Mouse (Mus musculus) intestine, embryonic 16.5 days (tissue): ENCODE measurements around the gene Foxf1. TPM values are rescaled to one million over a fixed set of nuclear protein-coding genes. Genes with fewer than 3 reads are reported as not detected.

ENCODE experiments used
- ATAC-seq: fragments of 200-750 bp; cut with Nextera tagmentation; 2 replicates; pipeline ENCODE4 v1.8.0; 2017; ENCODE audit warnings: moderate TSS enrichment, moderate library complexity
- H3K27ac ChIP-seq: fragments of 300-500 bp; sonication (generic); 2 replicates; pipeline ENCODE4 v1.5.1; 2014; ENCODE audit warnings: mild to moderate bottlenecking, low read length
- H3K27me3 ChIP-seq: fragments of 300-500 bp; sonication (generic); replicated peaks from 2 replicates; pipeline ENCODE4 v1.6.1; 2014; ENCODE audit warnings: low read length, control low read depth, mixed read lengths; ENCODE audit not compliant: control insufficient read depth, insufficient read depth
- H3K36me3 ChIP-seq: fragments of 300-500 bp; sonication (generic); 2 replicates; pipeline ENCODE4 v1.6.1; 2014; ENCODE audit warnings: low read length, control low read depth; ENCODE audit not compliant: control insufficient read depth, insufficient read depth
- H3K4me1 ChIP-seq: fragments of 300-500 bp; sonication (generic); 2 replicates; pipeline ENCODE4 v1.6.1; 2014; ENCODE audit warnings: low read length, control low read depth, mixed read lengths; ENCODE audit not compliant: control insufficient read depth, insufficient read depth
- H3K4me2 ChIP-seq: fragments of 300-500 bp; sonication (generic); 2 replicates; pipeline ENCODE4 v1.6.1; 2014; ENCODE audit warnings: low read depth, low read length, control low read depth
- H3K4me3 ChIP-seq: fragments of 300-500 bp; sonication (generic); 2 replicates; pipeline ENCODE4 v1.5.1; 2014; ENCODE audit warnings: mild to moderate bottlenecking, low read length
- H3K9ac ChIP-seq: fragments of 300-500 bp; sonication (generic); 2 replicates; pipeline ENCODE4 v1.6.1; 2014; ENCODE audit warnings: low read depth, low read length
- H3K9me3 ChIP-seq: fragments of 300-500 bp; sonication (generic); 2 replicates; pipeline ENCODE4 v1.6.1; 2016; ENCODE audit warnings: low read length, control low read depth; ENCODE audit not compliant: control insufficient read depth
- WGBS: fragments of 180-500 bp; shearing (Covaris S2); extraction: QIAGEN DNeasy Blood & Tissue Kit; methylation state at CpG from one replicate; pipeline ENCODE4 v1.1.7; 2014; 5-methylcytosine and 5-hydroxymethylcytosine counted together
- polyA plus RNA-seq: library from polyadenylated mRNA; unstranded; fragments of >200 nt; fragmentation: Nextera tagmentation; extraction: Ambion mirVana; gene quantifications from 2 replicates; pipeline ENCODE4 v1.2.1, GENCODE M21; 2015

The Foxf1 gene
- polyA plus RNA-seq, 1 experiment from 2014 or later: 86.9 TPM

GRCm38 (mm10) chr8:121125311-121125876 is 41.2 kb downstream of the Foxf1 start:
- H3K9ac ChIP-seq: peak overlapping the region; percentile 50
- H3K27ac ChIP-seq: peak overlapping the region; percentile 19; the same call in 1 of the 2 replicates
- ATAC-seq: peak; percentile 77
- H3K36me3 ChIP-seq: no peaks in the 10 kb centered on the region
- peaks cover 23% of the 10 kb centered on the region for H3K4me1 ChIP-seq
- peak overlapping the region; percentile 48 for H3K4me3 ChIP-seq
- peaks cover 90% of the 10 kb centered on the region for H3K27me3 ChIP-seq
- WGBS: under 1% methylated on average over 35 of the region's 36 CpGs
- peak overlapping the region; percentile 79 for H3K4me2 ChIP-seq
- no peaks in the 10 kb centered on the region for H3K9me3 ChIP-seq

- Histone ChIP-seq H3K27ac (peak overlapping the region; percentile 19; the same call in 1 of the 2 replicates), H3K4me2 (peak overlapping the region; percentile 79), H3K9ac (peak overlapping the region; percentile 50; the same call in 1 of the 2 replicates)
These were observed 42.0 kb downstream of the Foxf1 start for GRCm38 (mm10) chr8:121126191-121126590.

GRCm38 (mm10) chr8:121126694-121127093 is 42.5 kb downstream of the Foxf1 start:
- Histone ChIP-seq H3K9me3 (no peaks in the 10 kb centered on the region), H3K36me3 (no peaks in the 10 kb centered on the region), H3K27me3 (peaks cover 83% of the 10 kb centered on the region), H3K4me1 (peaks cover 23% of the 10 kb centered on the region), H3K27ac (peak overlapping the region; percentile 57), H3K4me2 (peak overlapping the region; percentile 27; the same call in 1 of the 2 replicates), H3K9ac (no peak overlapping the region), H3K4me3 (peak overlapping the region; percentile 48)
- WGBS: 6% methylated on average over 6 of the region's 6 CpGs
- peak; percentile 52 for ATAC-seq

More at GRCm38 (mm10) chr8:121126191-121126590, 42.0 kb downstream of the Foxf1 start:
- WGBS: 5% methylated on average over 6 of the region's 6 CpGs
- no peak for ATAC-seq
- peaks cover 88% of the 10 kb centered on the region for H3K27me3 ChIP-seq
- no peaks in the 10 kb centered on the region for H3K36me3 ChIP-seq
- peaks cover 23% of the 10 kb centered on the region for H3K4me1 ChIP-seq
- peak overlapping the region; percentile 48 for H3K4me3 ChIP-seq
- no peaks in the 10 kb centered on the region for H3K9me3 ChIP-seq

GRCm38 (mm10) chr8:121127291-121127701 is 43.1 kb downstream of the Foxf1 start:
- H3K27ac ChIP-seq: peak overlapping the region; percentile 57
- peak; percentile 62 for ATAC-seq
- H3K4me2 ChIP-seq: 0 out of 2 replicates have a peak overlapping the region, but pooled peaks have one; percentile 27
- no peak overlapping the region for H3K4me3 ChIP-seq
- H3K27me3 ChIP-seq: peaks cover 77% of the 10 kb centered on the region
- H3K4me1 ChIP-seq: peaks cover 23% of the 10 kb centered on the region
- H3K9ac ChIP-seq: no peak overlapping the region
- 4% methylated on average over 11 of the region's 11 CpGs for WGBS
- H3K9me3 ChIP-seq: no peaks in the 10 kb centered on the region
- H3K36me3 ChIP-seq: no peaks in the 10 kb centered on the region

- H3K36me3 ChIP-seq: no peaks in the 10 kb centered on the region
- H3K4me1 ChIP-seq: peaks cover 23% of the 10 kb centered on the region
- H3K4me2 ChIP-seq: peak within 1 kb of the TSS; percentile 53
- ATAC-seq: peak; percentile 31
- peak within 1 kb of the TSS; percentile 81 for H3K27ac ChIP-seq
- 2% methylated on average over 42 of the region's 43 CpGs for WGBS
- H3K4me3 ChIP-seq: peak within 1 kb of the TSS; percentile 53
- no peaks in the 10 kb centered on the region for H3K9me3 ChIP-seq
- H3K9ac ChIP-seq: peak within 1 kb of the TSS; percentile 66
- H3K27me3 ChIP-seq: peaks cover 72% of the 10 kb centered on the region
These were observed 43.7 kb downstream of the Foxf1 start, which contains the start of gene Foxl1 for GRCm38 (mm10) chr8:121127756-121128375. Gene Foxl1, plus strand, starts transcription at chr8:121127940.

- peak overlapping the region; percentile 53 for H3K4me3 ChIP-seq
- WGBS: 5% methylated on average over 55 of the region's 55 CpGs
- peak overlapping the region; percentile 66 for H3K9ac ChIP-seq
- peak overlapping the region; percentile 53 for H3K4me2 ChIP-seq
- H3K27me3 ChIP-seq: peaks cover 63% of the 10 kb centered on the region
- peaks cover 23% of the 10 kb centered on the region for H3K4me1 ChIP-seq
- peak overlapping the region; percentile 81 for H3K27ac ChIP-seq
- no peaks in the 10 kb centered on the region for H3K36me3 ChIP-seq
- ATAC-seq: no peak
- no peaks in the 10 kb centered on the region for H3K9me3 ChIP-seq
These were observed 44.5 kb downstream of the Foxf1 start for GRCm38 (mm10) chr8:121128531-121129264.

- no peak for ATAC-seq
- peaks cover 58% of the 10 kb centered on the region for H3K27me3 ChIP-seq
- 25% methylated on average over 16 of the region's 16 CpGs for WGBS
- no peaks in the 10 kb centered on the region for H3K36me3 ChIP-seq
- H3K9ac ChIP-seq: peak overlapping the region; percentile 66; the same call in 1 of the 2 replicates
- H3K4me3 ChIP-seq: peak overlapping the region; percentile 53
- no peaks in the 10 kb centered on the region for H3K9me3 ChIP-seq
- peak overlapping the region; percentile 81; the same call in 1 of the 2 replicates for H3K27ac ChIP-seq
- H3K4me1 ChIP-seq: peaks cover 23% of the 10 kb centered on the region
- H3K4me2 ChIP-seq: peak overlapping the region; percentile 53
These were observed 45.2 kb downstream of the Foxf1 start for GRCm38 (mm10) chr8:121129265-121129940.

GRCm38 (mm10) chr8:121130522-121130921 is 46.3 kb downstream of the Foxf1 start:
- H3K27me3 ChIP-seq: peaks cover 48% of the 10 kb centered on the region
- H3K4me1 ChIP-seq: peaks cover 21% of the 10 kb centered on the region
- no peaks in the 10 kb centered on the region for H3K9me3 ChIP-seq
- WGBS: 35% methylated on average over 5 of the region's 5 CpGs
- no peak overlapping the region for H3K27ac ChIP-seq
- H3K4me3 ChIP-seq: peak overlapping the region; percentile 53
- H3K4me2 ChIP-seq: peak overlapping the region; percentile 53; the same call in 1 of the 2 replicates
- ATAC-seq: no peak
- H3K9ac ChIP-seq: no peak overlapping the region
- no peaks in the 10 kb centered on the region for H3K36me3 ChIP-seq
